In the genomic region with DNA sequence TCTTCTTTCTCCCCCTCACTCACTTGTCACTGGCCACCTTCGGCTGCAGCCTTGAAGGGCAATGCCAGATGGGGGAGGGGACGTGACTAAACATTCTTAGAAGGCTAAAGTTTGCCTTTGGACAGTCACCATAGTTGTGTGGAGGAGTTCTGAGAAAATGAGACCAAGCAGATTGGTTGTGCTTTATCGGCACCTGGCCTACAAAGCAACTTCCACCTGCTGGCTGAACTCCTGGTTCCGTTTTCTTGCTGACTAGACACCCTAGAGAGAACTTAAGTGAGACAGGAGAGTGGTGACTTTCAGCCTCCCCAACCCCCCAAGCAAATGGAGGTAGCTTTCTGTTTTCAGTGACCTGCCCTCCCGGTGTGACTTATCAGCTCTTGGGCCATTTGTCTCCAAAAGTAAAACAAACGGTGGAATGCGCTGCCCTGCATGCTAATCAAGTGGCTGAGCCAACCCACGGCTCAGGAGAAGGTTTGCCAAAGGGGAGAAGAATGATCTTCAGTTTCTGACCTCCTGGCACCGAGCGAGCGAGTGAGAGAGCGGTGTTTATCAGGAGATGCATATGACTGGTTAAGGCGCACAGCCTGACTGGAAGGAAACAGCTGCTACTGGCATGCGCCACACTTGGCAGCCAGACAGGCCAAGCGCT, we compare ENCODE assay signal across 8 mouse cellular contexts. TPM values are rescaled to one million over a fixed set of nuclear protein-coding genes. Genes with fewer than 3 reads are reported as not detected.
DNase-seq lines count a peak whose midpoint lies in the region; ATAC-seq lines count a peak whose summit lies in the region.

No protein-coding gene starts in this region.

- no peaks in the 10 kb centered on the region for H3K36me3 ChIP-seq in embryonic facial prominence, embryonic 13.5 days
- H3K36me3 ChIP-seq in limb, embryonic 13.5 days, result no peaks in the 10 kb centered on the region
- no peaks in the 10 kb centered on the region for H3K36me3 ChIP-seq in midbrain, embryonic 13.5 days

- peak overlapping the region; percentile 28; the same call in 1 of the 2 replicates for H3K27ac ChIP-seq in embryonic facial prominence, embryonic 13.5 days
- no peak overlapping the region for H3K27ac ChIP-seq in limb, embryonic 13.5 days
- H3K27ac ChIP-seq in midbrain, embryonic 13.5 days, result no peak overlapping the region

- H3K4me2 ChIP-seq in embryonic facial prominence, embryonic 13.5 days, result peak overlapping the region; percentile 53
- peak overlapping the region; percentile 59 for H3K4me2 ChIP-seq in limb, embryonic 13.5 days (replicated peaks)
- no peak overlapping the region; the same call in 1 of the 2 replicates for H3K4me2 ChIP-seq in midbrain, embryonic 13.5 days (replicated peaks)

- DNase-seq in cerebellum, adult 11 months, result peak; percentile 9
- no peak for DNase-seq in cerebellum, adult 8-10 months
- DNase-seq in heart, adult 8-10 months (ENCODE audit: low spot score), result peak; percentile 85
- peak; percentile 68 for DNase-seq in kidney, adult 9 months
- DNase-seq in spleen, postnatal 14 days (ENCODE audit: low spot score in 2 of 2), result peak; percentile 32 to 54

- no peak; the same call in 1 of the 2 replicates for ATAC-seq in embryonic facial prominence, embryonic 13.5 days (ENCODE audit: insufficient number of reproducible peaks, insufficient read depth, low FRiP score, low TSS enrichment, low read depth)
- peak; percentile 89 for ATAC-seq in limb, embryonic 13.5 days (ENCODE audit: low FRiP score, low read depth)
- ATAC-seq in midbrain, embryonic 13.5 days, result peak; percentile 69

- peak overlapping the region; percentile 20 for H3K4me3 ChIP-seq in embryonic facial prominence, embryonic 13.5 days
- H3K4me3 ChIP-seq in limb, embryonic 13.5 days, result peak overlapping the region; percentile 21
- no peak overlapping the region for H3K4me3 ChIP-seq in midbrain, embryonic 13.5 days (replicated peaks)

- H3K9me3 ChIP-seq in embryonic facial prominence, embryonic 13.5 days, result no peaks in the 10 kb centered on the region
- no peaks in the 10 kb centered on the region for H3K9me3 ChIP-seq in limb, embryonic 13.5 days
- no peaks in the 10 kb centered on the region for H3K9me3 ChIP-seq in midbrain, embryonic 13.5 days

- peaks cover 8% of the 10 kb centered on the region for H3K27me3 ChIP-seq in embryonic facial prominence, embryonic 13.5 days
- H3K27me3 ChIP-seq in limb, embryonic 13.5 days, result peaks cover 10% of the 10 kb centered on the region
- 0 out of 2 replicates have a peak, but pooled peaks cover 3% of the 10 kb centered on the region for H3K27me3 ChIP-seq in midbrain, embryonic 13.5 days

- peak overlapping the region; percentile 44; the same call in 1 of the 2 replicates for H3K9ac ChIP-seq in embryonic facial prominence, embryonic 13.5 days
- H3K9ac ChIP-seq in limb, embryonic 13.5 days, result no peak overlapping the region
- H3K9ac ChIP-seq in midbrain, embryonic 13.5 days (replicated peaks), result no peak overlapping the region

- peaks cover 15% of the 10 kb centered on the region for H3K4me1 ChIP-seq in embryonic facial prominence, embryonic 13.5 days
- peaks cover 13% of the 10 kb centered on the region for H3K4me1 ChIP-seq in limb, embryonic 13.5 days
- H3K4me1 ChIP-seq in midbrain, embryonic 13.5 days (replicated peaks), result peaks cover 7% of the 10 kb centered on the region

- 14% methylated on average over 15 of the region's 15 CpGs for WGBS in embryonic facial prominence, embryonic 13.5 days
- WGBS in limb, embryonic 13.5 days, result 4% methylated on average over 15 of the region's 15 CpGs
- WGBS in midbrain, embryonic 13.5 days, result 18% methylated on average over 15 of the region's 15 CpGs

RNA-seq across cellular contexts. Expression of gene Rasgrp3, which starts 29.4 kb away (rescaled TPM):
- polyA plus RNA-seq in embryonic facial prominence, embryonic 13.5 days (2015; fragmentation: Nextera tagmentation; extraction: Ambion mirVana), result 10.1 and 10.7 TPM in 2 replicates
- 10 to 100 TPM; 19.3 to 34.3 (median 30.2) TPM for total RNA-seq in heart, adult 8-10 months (2022)
- polyA plus RNA-seq in limb, embryonic 13.5 days (2015; fragmentation: Nextera tagmentation; extraction: Ambion mirVana), result 9.7 and 10.6 TPM in 2 replicates
- polyA plus RNA-seq in midbrain, embryonic 13.5 days (2015; fragmentation: Nextera tagmentation; extraction: Ambion mirVana), result 5.5 TPM in 2 replicates
